Mouse (Mus musculus) lung, postnatal 0 days (tissue): ENCODE measurements around the gene Chst10.

Experiments
- CTCF ChIP-seq: IDR thresholded peaks from 2 replicates; pipeline ENCODE4 v1.5.1; 2016; ENCODE audit warnings: antibody characterized with exemption, mild to moderate bottlenecking
- EP300 ChIP-seq: IDR thresholded peaks from 2 replicates; pipeline ENCODE4 v1.6.1; 2016; ENCODE audit warnings: antibody characterized with exemption, mild to moderate bottlenecking, control low read depth

DNA sequence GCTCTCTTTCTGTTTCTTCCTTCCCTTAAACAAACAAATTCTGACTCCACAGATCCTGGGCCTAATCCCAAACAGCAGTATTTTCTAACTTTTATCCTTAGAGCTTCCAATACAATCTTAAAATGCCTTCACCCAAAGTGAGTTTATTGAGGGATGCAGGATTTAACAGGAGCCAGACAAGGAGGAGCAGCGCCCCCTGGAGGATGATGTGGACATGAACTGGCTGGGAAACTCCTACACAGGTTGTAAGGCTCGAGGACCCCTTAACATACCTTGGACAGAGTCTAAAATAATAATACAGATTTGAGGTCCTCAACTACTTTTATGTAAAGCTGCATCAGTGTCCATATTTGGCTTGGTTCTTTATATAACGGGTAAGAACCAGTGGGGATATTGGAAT is 41.8 kb downstream of the Chst10 start:
- TF ChIP-seq EP300 (no peak), CTCF (peak; percentile 72)
